Mouse (Mus musculus) E14TG2a.4 (cell line): ENCODE measurements around the gene Btnl10.

Experiments used
- CTCF ChIP-seq: conservative IDR thresholded peaks from 2 replicates; pipeline ENCODE4 v1.5.1; 2014; ENCODE audit warnings: low read length
- NANOG ChIP-seq: IDR thresholded peaks from 2 replicates; pipeline ENCODE4 v1.6.1; 2014; ENCODE audit warnings: borderline replicate concordance, low read length, mixed read lengths

DNA sequence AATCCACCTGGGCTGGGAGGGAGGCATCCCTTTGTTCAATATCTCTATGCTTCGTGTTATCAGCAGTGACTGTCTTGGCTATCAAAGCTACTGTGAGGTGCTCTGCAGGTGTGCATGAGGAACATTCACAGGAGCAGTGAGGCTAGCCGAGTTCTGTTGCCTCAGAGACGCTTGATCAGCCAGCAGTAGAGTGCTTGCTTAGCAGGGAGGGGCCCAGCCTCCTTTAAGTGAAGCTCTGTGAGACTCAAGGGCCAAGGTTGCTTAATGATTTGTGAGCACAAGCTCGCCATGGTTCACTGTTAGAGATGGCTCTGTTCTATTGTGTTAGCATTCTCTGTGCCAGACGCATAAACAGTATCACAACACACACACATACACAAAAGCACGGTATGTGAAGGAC lies 52.0 kb downstream of the Btnl10 start:
- TF ChIP-seq CTCF (no peak), NANOG (no peak)
